Mouse (Mus musculus) inflammation-experienced regulatory T-cells, adult 6 months (primary cell): ENCODE data around the gene Axin1. TPM values are rescaled to one million over a fixed set of nuclear protein-coding genes. Genes with fewer than 3 reads are reported as not detected.
A peak's percentile ranks its signal among the peaks of the same experiment; 100 is the strongest.
"Not testable (repeated sequence)": the region's sequence is repeated elsewhere in the genome, so short reads cannot be mapped to it uniquely, and the experiment has no call there.

Experiments used
- ATAC-seq: one replicate; pipeline ENCODE4 v1.8.0; 2017
- polyA plus RNA-seq, 3 experiments: library from polyadenylated mRNA; unstranded; fragments of 100-300 nt; shearing (Covaris generic); gene quantifications; one replicate each; pipeline ENCODE4 v1.2.1; 2017

Axin1 gene
- polyA plus RNA-seq, 3 experiments from 2014 or later: 10.3 to 11.0 (median 10.9) TPM

DNA sequence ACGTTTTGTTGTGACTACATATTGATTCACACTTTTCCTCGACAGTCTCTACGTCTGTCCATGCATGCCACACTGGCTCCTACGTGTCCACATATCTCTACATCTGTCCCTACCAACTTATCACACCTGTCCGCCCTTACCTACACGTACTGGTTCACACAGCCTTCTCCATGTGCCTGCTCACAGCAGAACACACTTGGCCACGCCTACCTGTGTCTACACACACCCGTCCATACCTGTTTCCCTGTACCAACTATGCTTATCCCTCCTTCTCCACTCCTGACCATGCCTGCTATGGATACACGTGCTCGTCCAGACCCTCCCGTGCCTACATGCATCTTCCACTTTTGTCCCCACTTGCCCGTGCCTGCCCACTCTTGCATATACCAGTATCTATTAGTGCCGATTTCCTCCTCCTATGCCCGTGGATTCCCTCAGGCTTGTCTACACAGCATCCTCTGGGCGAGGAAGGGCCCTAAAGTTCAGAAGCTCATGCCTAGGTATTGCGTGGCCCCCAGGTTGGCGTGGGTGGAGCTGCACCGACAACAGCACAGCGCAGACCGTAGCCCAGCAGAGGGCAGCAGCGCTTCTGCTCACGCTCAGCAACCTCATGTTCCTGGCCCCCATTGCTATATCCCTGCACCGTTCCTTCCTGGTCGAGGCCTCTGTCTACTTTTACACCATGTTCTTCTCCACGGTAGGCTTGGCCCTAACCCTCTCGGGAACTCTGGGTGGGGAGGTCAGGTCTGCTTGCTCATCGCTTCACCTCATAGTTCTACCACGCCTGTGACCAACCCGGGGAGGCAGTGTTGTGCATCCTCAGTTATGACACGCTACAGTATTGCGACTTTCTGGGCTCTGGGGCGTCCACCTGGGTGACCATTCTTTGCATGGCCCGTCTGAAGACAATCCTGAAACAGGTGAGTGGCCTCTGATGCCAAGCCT, 18.4 kb upstream of the Axin1 start:
- peak; percentile 70 for ATAC-seq

DNA sequence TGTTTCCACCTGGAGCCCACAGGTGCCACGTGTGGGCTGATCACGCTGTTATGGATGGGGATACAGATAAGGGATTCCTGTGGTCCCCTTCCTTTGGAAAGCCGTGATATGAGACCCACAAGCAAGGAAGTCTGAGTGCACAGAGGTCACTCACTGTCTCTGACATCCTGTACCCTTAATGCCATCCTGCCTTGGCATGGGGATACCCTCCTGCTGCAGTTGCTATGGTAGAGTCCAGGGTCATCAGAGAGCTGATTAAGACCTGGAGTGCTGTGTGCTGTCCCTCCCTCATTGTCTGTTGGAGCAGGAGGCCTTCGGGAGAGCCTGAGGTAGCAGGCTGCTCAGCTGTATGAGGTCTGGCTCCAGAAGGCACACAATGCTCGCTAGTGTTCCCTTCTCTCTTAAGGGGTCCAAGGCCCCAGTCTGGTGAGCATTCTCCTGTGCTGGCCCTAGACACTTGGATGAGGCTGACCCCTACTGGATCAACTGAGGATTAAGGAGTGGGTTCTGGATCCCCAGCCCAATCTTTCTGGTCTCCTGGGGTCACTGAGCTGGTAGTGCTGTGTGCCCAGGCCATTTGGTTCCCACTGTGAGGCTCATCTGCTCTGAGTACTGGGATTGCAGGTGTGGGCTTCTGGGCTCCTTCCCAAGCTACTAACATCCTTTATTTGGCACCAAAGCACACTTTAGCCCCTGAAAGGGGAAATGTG, 15.9 kb upstream of the Axin1 start:
- ATAC-seq: no peak

DNA sequence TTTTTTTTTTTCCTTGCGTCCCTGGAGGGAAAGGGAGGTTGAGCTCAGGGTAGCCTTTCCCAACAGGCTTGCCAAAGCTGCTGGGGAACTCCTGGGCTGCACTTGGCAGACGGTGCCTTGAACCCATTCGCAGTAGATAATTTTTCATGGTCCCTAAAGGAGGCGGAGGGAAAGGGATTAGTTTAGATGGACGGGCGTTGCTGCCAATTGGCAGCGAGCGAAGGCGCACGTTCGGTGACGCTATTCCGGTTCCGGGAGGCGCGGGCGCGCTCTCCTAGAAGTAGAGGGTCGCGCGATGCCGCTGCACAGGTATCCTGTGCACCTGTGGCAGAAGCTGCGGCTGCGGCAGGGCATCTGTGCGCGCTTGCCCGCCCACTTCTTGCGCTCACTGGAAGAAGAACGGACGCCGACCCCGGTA, 15.2 kb upstream of the Axin1 start, which contains the start of gene Mrpl28:
Gene Mrpl28 (plus strand): TSS at position 234 of the 418 bp plus-strand sequence.
- ATAC-seq: peak; percentile 94

DNA sequence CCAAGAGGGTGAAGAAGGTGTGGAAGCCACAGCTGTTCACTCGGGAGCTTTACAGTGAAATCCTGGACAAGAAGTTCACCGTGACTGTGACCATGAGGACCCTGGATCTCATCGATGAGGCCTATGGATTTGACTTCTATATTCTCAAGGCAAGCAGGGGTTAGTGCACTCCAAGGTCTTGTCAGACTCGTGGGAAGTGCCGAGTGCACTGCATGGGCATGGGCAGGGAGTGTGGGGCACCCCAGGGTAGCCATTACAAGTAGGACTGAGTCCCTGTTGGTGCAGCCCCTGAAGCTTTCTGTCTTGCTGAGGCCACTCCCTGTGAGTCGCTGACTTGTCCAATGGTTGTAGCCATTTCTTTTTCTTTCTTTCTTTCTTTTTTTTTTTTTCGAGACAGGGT, 13.9 kb upstream of the Axin1 start:
- ATAC-seq: no peak

DNA sequence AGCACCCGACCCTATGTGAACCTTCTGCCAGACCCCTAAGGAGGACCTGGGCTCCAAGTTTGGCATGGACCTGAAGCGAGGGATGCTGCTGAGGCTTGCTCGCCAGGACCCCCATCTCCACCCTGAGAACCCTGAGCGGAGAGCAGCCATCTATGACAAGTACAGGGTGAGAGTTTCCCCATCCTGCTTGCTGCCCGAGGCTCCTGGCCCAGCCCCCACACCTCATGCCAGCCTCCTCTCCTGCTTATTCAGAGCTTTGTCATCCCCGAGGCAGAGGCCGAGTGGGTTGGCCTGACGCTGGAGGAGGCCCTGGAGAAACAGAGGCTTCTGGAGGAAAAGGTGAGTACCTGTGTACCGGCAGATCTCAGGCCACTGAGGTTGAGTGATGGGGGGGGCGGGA, 13.3 kb upstream of the Axin1 start:
- ATAC-seq: no peak

DNA sequence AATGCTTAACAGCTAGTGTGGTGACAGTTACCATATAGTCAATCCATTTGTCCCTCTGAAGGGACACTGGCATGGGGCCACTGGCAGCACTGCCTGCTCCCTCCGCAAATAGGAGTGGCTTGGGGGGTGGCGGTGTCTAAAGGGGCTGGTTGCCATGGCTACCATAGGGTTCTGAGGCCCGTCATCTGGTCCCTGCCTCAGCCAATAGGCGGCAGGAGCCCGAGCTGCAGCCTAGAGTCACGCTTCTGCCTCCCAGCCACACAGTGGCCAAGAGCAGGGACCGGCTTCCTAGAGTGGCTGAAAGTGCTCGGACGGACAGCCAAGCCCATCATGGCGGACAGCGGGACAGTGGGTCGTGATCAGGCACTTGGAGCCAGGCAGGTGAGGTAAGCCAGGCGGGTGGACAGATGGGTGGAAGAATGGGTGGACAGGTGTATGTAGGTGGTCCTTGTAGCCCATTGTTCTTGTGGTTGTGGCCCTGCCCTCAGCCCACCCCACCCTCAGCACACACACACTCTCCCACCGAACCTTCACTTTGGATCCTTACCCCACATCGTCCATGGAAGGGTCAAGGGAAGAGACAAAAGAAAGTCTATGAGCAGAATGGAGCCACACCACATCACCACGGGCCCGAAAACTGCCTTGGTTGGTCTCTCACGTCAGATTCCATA, 7.3 kb upstream of the Axin1 start:
- no peak for ATAC-seq

DNA sequence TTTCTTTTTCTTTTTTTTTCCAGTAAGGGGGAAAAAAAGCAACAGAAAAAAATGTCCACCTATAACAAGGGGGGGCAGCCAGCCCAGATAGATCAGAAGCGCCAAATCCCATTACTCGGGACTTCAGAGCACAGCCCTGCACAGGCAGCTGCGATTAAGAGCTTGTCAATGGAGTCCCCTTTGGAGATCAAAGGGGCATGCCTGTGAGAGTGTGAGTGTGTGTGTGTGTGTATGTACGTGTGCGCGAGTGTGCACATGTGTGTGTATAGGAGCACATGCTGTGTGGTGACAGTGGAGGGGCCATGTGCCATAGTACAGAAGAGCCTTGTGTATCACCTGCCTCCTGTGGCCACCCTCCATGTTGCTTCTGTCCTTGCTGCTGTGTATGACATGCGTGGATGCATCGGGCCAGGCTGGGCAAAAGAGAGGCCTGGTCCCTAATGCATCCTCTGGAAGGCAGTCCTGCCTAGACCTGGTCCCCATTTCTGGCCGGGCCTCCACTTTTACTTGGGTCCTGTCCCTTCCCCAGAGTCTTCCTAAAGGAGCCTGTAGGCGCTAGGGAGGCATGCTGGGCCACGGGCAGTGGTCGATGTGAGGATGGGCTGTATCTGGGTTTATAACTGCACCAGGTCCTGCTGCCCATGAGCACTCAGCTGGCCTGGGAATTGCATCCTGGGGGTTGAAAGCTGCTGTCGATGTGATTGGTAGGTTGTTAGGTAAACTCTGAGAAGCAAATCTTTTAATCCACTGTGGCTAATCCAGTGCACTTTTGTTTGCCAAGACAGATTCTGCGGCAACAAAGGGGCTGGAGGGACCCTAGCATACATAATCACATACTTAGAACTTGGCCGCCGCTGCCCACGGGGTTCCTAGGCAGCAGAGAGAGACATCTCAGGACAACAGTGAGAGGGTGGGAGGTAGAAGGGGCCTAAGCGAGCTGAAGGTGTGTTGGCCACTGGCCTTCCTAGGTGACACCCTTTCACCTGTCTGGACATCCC, 6.3 kb upstream of the Axin1 start:
- ATAC-seq: no peak

DNA sequence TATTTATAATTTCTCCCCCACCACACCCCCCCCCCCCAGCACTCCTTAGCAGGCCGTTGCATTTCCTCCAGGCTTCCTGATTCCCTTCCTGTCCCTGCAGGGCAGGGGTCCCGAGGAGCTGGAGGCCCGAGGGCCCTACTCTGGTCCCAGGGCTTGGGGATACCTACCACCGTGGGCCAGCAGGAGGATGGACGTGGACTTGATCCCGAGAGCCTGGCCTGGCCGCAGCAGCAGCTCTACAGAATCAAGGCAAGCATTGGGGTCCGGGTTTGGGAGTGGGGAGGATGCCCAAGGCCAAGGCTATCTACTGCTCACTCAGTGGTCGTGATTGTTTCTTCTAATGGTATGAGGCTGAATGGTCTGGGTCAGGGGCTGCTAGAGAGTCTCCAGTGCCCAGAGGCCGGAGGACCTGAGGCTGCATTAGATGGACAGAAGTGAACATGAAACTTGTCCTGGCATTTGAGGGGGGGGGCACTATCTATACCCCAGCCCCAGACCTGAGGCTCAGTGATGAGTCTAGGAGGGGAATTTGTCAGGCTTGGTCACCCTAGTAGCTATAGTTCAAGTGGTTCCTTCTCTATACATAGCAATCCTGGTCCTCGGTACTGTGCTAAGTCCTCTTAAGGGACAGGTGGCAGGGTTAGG, 1.3 kb upstream of the Axin1 start:
- no peak for ATAC-seq

DNA sequence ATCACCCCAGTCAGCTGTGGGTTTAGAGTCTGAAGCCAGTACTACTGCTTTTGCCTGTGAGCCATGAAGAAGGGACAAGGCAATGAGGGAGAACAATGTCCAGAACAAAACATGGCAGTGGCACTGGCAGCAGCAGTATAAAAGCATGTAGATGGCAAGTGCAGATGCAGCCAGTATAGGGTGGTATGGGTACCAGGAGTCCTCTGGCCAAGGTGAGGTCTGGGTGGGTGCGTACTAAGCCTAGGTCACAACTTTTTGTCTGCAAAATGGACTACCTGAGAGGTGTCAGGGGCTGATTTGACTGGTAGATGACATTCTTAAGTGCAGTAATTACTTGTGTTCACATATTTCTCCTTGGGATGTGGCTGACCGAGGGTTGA, 747 bp upstream of the Axin1 start:
- ATAC-seq: no peak

DNA sequence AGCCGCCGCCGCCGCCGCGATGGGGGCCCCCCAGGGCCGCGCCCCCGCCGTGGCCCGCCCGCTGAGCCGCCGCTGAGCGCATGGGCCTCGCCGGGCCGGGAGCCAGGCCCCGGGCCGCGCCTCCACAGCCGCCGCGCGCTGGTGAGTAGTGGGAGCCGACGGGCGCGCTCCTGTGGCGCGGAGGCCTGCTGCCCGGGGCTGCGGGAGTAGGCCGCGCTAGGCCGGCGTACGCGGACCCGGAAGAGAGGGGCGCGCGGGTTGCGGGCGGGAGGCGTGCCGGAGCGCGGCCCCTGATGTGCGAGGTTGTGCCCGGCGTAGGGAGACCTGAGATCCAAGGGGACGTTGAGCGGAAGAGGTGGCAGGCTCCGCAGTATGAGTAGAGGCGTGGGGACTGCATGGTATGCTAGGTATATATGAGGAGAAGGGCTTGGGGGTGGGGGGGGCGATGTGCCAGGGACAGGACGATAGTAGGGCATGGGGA, 453 bp downstream of the Axin1 start:
- peak; percentile 24 for ATAC-seq

DNA sequence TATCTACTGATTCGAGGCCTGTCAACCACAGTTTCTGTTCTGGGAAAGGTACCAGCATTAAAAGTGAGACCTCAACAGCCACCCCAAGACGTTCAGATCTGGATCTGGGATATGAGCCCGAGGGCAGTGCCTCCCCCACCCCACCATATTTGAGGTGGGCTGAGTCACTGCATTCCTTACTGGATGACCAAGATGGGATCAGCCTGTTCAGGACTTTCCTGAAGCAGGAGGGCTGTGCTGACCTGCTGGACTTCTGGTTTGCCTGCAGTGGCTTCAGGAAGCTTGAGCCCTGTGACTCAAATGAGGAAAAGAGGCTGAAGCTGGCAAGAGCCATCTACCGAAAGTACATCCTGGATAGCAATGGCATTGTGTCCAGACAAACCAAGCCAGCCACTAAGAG, 4.3 kb downstream of the Axin1 start:
- ATAC-seq: no peak

DNA sequence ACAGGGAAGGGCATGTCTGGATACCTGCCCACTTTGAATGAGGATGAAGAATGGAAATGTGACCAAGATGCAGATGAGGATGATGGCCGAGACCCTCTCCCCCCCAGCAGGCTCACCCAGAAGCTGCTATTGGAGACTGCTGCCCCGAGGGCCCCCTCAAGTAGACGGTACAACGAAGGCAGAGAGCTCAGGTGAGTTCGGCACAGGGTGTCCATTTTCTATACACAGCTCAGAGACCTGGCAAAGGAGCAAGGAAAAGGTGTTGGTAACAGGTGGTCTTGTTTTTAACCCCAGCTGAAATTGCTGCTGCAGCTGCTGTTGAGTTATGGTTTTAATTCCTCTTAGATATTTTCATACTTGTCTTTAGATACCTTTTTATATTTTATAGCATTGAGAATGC, 4.9 kb downstream of the Axin1 start:
- no peak for ATAC-seq

DNA sequence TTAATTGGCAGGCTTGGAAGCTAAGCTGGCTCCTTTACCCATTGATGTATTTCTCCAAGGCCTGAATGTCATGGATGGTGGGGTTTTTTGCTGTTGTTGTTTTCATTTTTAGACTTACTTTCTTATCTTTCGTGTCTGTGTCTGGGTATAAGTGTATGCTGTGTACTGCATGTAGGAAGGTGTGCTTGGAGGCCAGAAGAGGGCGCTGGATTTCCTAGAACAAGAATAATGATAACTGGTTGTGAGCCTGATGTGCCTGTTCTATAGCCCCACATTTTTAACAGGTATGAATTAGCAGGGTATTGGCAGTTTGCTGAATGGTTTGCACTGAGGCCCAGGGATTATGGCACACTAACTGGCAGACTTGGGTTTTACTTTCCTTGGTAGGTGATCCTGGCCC, 10.6 kb downstream of the Axin1 start:
- ATAC-seq: no peak

DNA sequence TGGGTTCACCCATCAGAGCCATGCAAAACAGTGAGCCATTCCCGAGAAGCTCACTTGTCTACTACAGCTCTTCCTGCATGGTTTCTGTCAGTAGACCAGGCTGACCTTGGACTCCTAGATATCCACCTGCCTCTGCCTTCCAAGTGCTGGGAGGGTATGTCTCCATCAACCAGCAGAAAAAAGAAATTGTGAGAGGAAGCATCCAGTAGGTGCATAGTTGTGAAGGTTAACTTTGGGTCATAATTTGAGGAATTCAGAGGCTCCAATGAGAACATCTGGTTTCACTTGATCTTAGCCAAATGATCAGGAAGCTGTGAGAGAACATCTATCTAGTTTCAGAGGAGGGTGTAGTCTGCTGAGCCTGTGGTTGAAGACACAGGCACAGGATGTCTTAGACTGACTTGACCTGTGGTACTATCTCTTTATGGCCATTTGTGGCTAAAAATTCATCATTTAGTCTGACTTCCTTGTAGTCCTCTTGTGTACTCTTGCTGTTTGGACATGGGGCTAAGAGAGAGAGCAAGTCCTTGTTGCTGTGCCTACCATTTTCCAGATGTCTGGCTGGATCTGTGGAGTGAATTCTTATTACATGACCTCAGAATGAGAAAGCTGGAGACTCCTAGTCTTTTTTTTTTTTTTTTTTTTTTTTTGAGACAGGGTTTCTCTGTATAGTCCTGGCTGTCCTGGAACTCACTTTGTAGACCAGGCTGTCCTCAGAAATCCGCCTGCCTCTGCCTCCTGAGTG, 13.6 kb downstream of the Axin1 start:
- no peak for ATAC-seq

DNA sequence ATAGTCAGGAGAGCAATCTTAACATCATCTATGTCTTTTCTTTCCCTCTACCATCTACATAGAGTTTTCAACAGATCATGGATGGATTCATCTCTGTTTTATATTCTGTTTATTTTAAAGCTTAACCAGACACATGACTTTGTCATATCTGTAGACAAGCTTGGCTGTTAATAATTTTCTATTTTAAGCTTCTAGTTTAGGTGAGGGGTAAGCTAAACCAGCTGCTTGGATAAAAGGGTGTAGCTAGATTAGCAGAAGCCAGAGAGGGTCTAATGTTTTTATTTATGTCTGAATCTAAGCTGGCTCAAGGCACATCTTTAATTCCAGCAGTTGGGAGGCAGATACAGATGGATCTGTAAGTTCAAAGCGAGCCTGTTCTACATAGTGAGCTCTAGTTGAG, 24.2 kb downstream of the Axin1 start:
- no peak for ATAC-seq

DNA sequence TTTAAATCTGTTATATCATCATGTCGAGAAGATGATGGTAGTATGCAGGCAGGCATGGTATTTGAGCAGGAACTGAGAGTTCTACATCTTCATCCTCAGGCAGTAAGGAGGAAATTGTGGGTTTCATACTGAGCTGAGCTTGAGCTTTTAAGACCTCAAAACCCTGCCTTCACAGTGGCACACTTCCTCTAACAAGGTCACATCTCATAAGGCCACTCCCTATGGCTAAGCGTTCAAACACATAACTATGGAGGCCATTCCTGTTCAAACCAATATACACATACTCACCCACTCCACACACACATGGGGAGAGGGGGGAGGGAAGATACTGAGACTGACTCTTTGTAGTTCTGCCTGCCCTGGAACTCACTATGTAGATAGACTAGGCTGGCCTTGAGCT, 29.6 kb downstream of the Axin1 start:
- peak; percentile 94 for ATAC-seq

DNA sequence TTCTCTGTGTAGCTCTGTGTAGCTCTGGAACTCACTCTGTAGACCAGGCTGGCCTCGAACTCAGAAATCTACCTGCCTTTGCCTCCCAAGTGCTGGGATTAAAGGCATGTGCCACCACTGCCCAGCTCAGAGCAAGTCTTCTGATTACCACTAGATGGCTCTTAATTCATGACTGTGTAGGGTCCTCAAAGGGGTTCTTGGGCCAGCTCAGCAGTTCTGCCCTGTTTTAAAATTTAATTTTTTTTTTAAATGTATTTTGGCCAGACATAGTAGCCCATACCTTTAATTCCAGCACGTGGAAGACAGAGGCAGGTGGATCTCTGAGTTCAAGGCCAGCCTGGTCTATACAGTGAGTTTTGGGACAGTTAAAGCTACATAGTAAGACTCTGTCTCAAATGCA, 36.8 kb downstream of the Axin1 start:
- ATAC-seq: not testable (repeated sequence)

DNA sequence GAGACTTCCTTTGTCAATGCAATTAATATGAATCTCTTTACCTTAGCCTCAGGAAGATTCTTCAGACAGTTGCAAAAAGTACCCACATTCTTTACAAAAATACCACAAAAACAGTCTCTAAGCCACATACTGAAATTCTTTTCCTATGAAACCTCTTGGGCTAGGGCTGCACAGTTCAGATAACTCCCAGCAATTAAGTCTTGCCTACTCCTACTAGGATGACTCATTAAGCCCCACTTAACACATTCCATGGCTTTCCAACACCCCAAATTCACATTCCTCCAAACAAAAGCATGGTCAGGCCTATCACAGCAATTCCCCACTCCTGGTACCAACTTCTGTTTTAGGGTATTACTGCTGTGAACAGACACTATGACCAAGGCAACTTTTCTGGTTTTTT, 40.1 kb downstream of the Axin1 start:
- no peak for ATAC-seq

DNA sequence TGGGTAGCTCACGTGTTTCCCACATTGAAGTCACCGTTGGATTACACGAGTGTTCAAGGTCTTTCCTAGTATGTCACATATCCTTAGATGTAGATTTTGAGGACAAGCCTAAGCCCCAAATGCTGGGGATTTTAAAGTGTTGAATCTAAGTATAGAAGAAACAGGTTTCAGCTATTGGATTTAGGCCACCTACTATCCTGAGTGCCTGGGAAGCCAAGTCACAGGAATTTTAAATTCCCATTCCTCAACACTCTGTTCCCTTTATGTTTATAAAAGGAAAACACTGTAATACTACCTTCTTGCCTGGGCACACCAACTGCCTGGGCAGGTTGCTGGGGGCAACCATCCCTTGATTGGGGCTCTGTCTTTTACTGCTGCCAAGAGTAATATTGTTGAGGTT, 42.7 kb downstream of the Axin1 start:
- no peak for ATAC-seq

DNA sequence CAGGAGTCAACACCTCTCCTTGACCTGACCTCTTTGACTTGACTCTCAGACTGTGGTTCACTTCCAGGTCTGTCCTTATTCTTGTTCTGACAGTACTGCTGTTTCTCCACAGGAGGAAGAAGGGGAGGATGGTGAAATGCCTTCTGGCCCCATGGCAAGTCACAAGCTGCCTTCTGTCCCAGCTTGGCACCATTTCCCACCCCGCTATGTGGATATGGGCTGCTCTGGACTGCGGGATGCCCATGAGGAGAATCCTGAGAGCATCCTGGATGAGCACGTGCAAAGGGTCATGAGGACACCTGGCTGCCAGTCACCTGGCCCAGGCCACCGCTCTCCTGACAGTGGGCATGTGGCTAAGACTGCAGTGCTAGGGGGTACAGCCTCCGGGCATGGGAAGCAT, 49.1 kb downstream of the Axin1 start:
- no peak for ATAC-seq
